Mouse (Mus musculus): Measurements from ENCODE around the gene Lhfpl5.

- TF ChIP-seq CTCF (conservative IDR thresholded peaks at IDR 0.05; ENCODE audit: insufficient read depth, insufficient read length, low read depth, low read length) (no peak), POLR2A (IDR thresholded peaks at IDR 0.05; ENCODE audit: low read depth, low read length) (no peak)
These were observed 26.3 kb upstream of the Lhfpl5 start, which contains the start of gene Clpsl2 for GRCm38 (mm10) chr17:28549111-28549510.
